Mouse (Mus musculus) CD4-positive, CD25-positive, alpha-beta regulatory T cell, adult 4 months (primary cell): ENCODE results near the gene Zmiz2. TPM values are rescaled to one million over a fixed set of nuclear protein-coding genes. Genes with fewer than 3 reads are reported as not detected.
"Not testable (repeated sequence)": the region's sequence is repeated elsewhere in the genome, so short reads cannot be mapped to it uniquely, and the experiment has no call there.

Experiments used
- ATAC-seq: one replicate; pipeline ENCODE4 v1.8.0; 2017
- polyA plus RNA-seq, 2 experiments: library from polyadenylated mRNA; unstranded; fragments of 100-300 nt; shearing (Covaris generic); gene quantifications; one replicate each; pipeline ENCODE4 v1.2.1; 2017

Gene Zmiz2
- polyA plus RNA-seq, 2 experiments from 2014 or later = 46.5 to 67.2 TPM

DNA sequence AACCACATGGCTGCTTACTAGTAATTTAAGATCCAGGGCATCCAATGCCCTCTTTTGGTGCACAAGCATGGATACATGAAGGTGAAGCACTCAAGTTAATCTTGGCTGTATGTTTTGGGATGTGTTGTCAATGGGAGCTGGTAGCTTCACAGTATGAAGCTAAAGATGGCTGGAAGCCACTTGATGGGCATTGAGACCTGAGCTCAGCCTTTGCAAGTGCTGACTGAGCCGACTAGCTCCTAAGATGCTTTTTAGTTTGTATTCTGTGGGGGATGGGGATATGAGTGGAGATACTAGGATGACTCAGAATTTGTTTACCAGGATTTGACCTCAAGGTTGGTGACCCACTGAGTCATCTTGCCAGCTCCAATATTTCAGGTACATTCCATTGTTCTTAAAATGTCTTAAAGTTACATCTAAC is 31.4 kb downstream of the Zmiz2 start:
- no peak for ATAC-seq

DNA sequence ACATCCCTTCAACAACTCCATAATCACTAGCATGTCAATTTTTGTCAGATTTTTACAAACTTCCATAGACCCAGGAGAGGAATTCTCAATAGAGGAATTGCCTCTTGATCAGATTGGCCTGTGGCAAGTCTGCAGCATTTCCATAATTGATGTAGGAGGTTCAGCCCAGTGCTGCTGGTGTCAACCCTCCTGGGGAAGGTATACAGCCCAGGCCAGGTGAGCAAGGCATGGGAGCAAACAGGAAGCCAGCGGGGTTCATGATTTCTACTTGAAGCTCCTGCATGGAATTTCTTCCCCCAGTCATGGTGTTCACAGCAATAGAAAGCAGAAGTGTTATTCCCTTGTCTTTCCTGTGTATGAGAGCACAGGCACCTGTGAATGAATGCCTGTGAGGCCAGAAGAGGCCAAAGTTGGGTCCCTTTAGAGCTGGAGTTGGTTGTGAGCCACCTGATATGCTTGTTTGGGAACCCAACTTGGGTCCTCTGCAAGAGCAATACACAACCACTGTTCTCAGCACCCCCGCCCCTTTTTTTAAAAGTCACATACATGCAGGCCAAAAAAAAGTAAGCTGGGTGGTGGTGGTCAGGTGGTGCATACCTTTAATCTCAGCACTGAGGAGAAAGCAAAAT is 32.0 kb downstream of the Zmiz2 start:
- no peak for ATAC-seq

DNA sequence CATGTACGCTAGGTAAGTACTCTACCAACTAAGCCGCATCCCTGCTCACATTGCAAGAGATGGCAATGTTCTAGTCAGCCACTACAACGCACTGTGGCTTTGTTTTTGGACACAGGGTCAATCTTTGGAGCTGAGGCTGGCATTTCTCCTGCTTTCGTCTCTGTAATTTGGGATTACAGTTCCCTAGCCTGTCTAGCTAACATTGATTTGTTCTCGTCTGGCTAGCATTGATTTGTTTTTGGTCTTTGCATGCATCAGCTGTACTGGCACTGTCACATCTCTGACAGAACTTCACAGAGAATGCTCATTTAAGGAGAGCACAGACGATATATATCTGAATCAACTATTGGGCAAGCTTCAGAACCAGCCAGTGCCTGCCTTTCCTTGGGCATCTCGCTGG is 41.3 kb downstream of the Zmiz2 start:
- no peak for ATAC-seq

DNA sequence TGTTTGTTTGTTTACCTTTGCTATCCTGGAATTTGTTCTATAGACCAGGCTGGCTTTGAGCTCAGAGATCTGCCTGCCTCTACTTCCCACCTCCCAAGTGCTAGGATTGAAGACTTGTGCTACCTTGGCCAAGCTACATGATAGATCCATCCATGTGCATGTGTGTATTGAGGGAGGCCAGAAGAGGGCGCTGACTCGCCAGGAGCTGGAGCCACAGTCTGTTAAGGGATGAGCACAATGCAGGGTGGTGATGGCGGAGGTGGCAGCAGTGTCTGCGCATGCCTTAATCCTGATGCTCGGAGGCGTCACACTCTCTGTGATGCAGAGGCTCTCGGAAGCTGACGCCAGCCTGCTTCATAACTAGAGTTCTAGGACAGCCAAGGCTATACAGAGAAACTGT is 47.6 kb downstream of the Zmiz2 start:
- peak; percentile 63 for ATAC-seq

DNA sequence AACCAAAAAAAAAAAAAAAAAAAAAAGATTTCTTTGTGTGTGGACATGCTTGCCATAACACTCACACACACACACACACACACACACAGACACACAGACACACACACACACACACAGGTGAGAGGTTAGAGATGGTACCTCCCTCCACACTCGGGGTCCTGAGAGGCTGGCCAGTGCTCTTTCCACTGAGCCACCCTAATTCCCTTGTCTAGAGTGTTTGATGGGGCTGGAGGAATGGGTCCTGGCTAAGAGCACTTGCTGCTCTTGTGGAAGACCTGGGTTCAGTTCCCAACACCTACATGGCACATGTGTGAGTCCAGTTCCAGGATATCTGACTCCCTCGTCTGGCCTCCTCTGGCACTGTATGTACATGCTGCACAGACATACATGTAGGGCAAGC is 48.8 kb downstream of the Zmiz2 start:
- no peak for ATAC-seq

DNA sequence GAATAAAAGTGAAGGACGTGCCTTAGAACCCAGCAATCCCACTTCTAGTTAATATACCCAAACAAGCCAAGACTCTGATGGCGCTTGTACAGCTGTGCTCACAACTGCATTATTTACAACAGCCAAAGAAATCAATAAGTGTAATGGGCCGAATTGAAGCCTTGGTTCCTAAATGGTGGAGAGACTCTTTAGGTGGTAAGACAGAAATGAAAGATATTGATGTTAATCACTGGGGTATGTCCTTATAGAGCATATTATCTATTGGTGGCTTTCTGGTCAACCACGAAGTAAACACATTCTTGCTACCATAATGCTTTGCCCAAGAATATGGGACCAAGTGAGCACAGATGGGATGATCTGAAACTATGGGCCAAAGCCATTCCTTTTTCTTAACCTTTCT is 51.3 kb downstream of the Zmiz2 start:
- no peak for ATAC-seq

DNA sequence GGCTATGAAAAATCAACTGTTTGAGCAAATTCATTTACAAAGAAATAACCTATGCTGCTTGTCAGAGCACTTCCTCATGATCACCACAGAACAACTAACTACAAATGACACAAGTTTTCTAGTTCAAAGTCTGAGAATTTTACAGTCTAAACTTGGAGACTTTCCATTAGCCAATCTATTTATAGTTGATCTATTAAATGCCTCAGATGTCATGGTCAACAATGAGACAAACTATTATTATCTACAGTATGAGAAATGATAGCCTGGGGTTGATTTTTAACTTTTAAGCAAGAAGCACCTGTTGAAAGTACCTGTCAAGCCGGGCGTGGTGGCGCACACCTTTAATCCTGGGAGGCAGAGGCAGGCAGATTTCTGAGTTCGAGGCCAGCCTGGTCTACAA is 53.7 kb downstream of the Zmiz2 start:
- no peak for ATAC-seq

DNA sequence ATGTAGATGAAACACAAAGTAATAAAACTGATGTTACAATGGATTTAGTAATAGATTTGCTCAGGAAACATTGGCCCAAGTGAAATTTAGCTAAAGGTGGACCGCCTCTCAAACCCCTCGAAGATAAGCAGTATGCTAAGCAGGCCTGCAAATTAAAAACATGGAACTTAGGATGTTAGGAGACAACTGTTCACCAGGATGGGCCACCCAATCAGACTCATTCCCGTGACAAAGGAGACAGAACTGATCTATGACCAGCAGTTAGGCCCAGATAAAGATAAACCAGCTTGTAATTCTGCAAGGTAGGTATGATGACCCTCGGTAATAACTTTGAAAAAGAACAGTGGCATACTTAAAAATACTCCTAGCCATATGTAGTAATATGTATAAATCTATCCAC is 54.2 kb downstream of the Zmiz2 start:
- ATAC-seq = no peak

DNA sequence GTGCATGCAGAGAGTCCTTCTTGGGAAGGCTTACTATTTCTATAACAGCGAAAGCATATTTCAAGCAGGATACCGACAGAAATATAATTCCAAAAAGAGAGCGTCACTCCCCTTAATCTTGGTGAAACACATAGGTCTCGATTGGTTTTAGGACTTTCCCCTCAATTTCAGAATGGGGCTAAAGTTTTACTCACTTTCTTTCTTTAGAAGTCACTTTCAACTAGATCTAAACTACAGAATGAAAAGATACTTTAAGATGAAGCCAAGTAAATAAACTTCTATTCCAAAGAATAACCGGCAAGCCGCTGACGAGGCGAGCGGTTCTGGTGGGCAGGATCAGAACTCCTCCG is 54.8 kb downstream of the Zmiz2 start:
- no peak for ATAC-seq

DNA sequence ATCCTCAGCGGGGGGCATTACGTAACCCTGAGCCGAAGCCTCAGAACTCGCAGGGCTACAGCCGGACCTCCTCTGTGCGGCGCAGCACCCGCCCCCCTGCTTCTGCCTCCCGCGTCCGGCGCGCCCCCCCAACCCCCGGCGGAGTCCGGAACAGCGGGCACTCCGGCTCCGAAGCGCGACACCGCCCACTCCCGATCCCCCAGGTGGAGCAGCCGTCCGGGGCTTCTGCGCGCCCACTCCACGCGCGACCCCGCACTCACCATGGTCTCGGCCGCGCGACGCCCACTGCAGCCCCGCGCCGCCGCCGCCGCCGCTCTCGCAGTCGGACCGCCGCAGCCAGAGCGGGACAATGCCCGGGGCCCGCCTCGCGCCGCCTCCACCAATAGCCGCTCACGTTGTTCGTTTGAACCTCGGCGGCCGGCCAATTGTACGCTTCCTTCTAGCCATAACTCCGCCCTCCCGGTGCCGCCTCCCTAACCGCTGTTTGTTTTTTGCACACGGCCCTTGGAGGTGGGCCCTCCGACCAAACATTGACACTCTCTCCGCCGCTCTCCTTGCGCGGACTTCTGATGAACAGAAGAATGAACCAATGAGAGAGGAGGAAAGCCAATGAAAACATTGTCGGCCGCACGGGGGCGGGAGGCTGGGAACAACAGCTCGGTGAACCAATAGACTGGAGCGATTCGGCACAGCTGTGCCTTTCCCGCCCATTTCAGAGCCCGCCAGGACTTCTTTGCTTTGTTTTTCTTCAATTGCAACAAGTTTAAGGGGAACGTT is 55.4 kb downstream of the Zmiz2 start, which contains the start of gene H2afv:
Gene H2afv (minus strand): TSS at position 367 of the 777 bp plus-strand sequence.
- ATAC-seq = peak; percentile 96

DNA sequence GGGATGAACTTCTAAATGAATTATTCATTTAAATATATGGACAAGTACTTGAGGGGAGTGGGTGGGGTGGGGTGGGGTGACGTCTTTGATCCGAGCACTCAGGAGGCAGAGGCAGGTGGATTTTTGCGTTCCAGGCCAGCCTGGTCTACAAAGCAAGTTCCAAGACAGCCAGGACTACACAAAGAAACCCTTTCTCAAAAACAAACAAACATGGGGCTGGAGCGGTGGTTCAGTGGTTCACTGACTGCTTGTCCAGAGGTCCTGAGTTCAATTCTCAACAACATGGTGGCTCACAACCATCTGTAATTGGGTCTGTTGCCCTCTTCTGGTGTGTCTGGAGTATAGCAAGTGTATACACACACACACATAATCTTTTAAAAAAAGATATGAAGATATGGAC is 56.6 kb downstream of the Zmiz2 start:
- ATAC-seq = no peak

DNA sequence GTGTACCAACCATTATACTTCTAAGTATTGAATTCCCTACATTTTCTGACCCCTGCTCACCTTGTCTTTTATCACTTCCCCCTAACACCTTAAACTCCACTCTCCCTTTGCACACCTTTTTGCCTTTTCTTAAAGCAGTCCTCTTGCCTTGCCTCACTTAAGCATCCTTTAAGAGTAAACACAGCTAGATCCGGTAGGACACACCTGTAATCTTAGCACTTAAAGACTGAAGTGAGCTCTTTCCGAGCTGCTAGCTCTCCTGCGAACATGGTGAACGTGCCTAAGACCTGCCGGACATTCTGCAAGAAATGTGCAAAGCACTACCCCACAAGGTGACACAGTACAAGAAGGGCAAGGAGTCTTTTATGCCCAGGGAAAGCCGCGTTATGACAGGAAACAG is 57.1 kb downstream of the Zmiz2 start:
- ATAC-seq = no peak

DNA sequence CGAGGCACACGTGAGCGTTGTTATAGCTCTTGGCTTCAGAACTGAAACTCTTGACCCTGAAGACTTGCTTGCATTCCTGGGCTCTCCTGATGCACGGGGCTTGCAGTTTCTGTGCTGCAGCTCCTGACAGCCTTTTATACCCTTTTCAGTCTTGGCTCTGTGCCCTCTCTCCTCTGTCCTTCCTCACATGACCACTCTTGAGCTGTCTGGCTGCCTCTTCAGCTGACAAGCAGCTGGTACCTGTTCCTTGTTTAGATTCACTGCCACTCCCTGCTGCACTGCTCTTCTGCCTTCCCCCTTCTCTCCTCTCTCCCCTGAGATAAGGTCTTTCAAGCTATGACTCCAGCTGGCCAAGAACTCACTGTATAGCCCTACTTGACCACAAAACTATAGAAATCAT is 58.6 kb downstream of the Zmiz2 start:
- ATAC-seq = no peak

DNA sequence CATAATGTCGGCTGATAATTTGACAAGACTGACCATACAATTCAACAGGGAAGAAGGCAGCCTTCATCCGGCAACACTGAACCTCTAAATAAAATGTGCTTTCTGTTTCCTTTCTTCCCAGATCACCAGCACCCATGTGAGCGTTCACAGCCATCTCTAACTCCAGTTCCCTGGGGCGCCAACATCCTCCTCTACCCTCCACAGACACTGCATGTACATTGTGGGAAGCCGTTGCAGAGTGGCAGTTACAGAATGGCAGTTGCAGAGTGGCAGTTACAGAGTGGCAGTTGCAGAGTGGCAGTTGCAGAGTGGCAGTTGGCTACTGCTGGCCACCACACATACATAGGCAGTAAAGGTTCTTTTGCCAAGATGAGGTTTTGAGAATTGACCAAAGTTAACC is 59.3 kb downstream of the Zmiz2 start:
- not testable (repeated sequence) for ATAC-seq

Other genes with a start within 250 kb of the Zmiz2 start
- under 1 TPM in 1 of 2 experiments, not detected in 1; 0.56 TPM for gene A730071L15Rik, start 189.0 kb upstream of the Zmiz2 start, polyA plus RNA-seq
- 10 to 100 TPM; 32.3 to 52.0 TPM for gene Nudcd3, start 188.7 kb upstream of the Zmiz2 start, polyA plus RNA-seq
- gene Npc1l1, start 158.9 kb upstream of the Zmiz2 start, polyA plus RNA-seq = under 1 TPM; 0.07 to 0.13 TPM
- gene Ddx56, start 121.3 kb upstream of the Zmiz2 start, polyA plus RNA-seq = 100 to 1,000 TPM in 1 of 2 experiments, 10 to 100 TPM in 1; 90.0 to 123 TPM
- gene Tmed4, start 114.2 kb upstream of the Zmiz2 start, polyA plus RNA-seq = 10 to 100 TPM; 76.3 to 100.0 TPM
- 100 to 1,000 TPM; 146 to 237 TPM for gene Ogdh, start 97.4 kb upstream of the Zmiz2 start, polyA plus RNA-seq
- 1,000 to 10,000 TPM; 2,528 to 2,595 TPM for gene Ppia, start 26.4 kb downstream of the Zmiz2 start, polyA plus RNA-seq
- gene H2afv, start 55.4 kb downstream of the Zmiz2 start, polyA plus RNA-seq = 100 to 1,000 TPM; 147 to 164 TPM
- 10 to 100 TPM; 22.2 to 22.3 TPM for gene Purb, start 86.8 kb downstream of the Zmiz2 start, polyA plus RNA-seq
- 100 to 1,000 TPM; 132 to 240 TPM for gene Myo1g, start 131.9 kb downstream of the Zmiz2 start, polyA plus RNA-seq
- 100 to 1,000 TPM; 203 to 260 TPM for gene Ccm2, start 157.8 kb downstream of the Zmiz2 start, polyA plus RNA-seq
- gene Nacad, start 217.0 kb downstream of the Zmiz2 start, polyA plus RNA-seq = under 1 TPM in 1 of 2 experiments, not detected in 1; 0.22 TPM
- gene Tbrg4, start 237.0 kb downstream of the Zmiz2 start, polyA plus RNA-seq = 10 to 100 TPM; 27.9 to 60.5 TPM
- not detected for gene Wap, start 249.6 kb downstream of the Zmiz2 start, polyA plus RNA-seq